Mouse (Mus musculus) small intestine, adult 2 months (tissue): ENCODE measurements around the gene Adcy3.

Source experiments
- CTCF ChIP-seq: fragments of 200-500 bp; IDR thresholded peaks from 2 replicates; pipeline ENCODE4 v1.5.1; 2012; ENCODE audit warnings: low read depth, mild to moderate bottlenecking, control low read depth, inconsistent platforms, low read length, moderate library complexity, mixed read lengths; ENCODE audit not compliant: insufficient replicate concordance, insufficient read length; ENCODE audit errors: extremely low read depth
- POLR2A ChIP-seq: fragments of 200-500 bp; IDR thresholded peaks from 2 replicates; pipeline ENCODE4 v1.6.1; 2012; ENCODE audit warnings: low read depth, mild to moderate bottlenecking, control low read depth, inconsistent platforms, low read length, moderate library complexity

DNA sequence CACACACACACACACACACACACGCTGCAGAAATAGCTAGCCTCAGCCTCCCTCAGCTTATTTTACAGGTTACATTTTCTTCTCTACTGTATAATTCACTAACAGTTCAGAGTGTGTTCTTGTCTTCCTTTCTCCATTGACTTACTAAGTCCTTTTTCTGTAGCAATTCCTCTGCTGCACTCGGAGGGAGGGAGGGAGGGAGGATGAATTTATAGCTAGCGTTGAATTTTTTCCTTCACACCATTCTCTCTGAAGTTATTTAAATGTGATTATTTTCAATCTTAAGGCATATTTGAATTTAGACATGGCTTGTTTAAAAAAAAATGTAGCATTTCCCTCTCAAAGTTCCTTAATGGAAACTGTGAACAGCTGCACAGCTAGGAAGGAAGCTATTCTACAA, 15.8 kb upstream of the Adcy3 start:
- no peak for TF ChIP-seq CTCF
- no peak for TF ChIP-seq POLR2A
